Mouse (Mus musculus): ENCODE data around the gene Tjp1. TPM values are rescaled to one million over a fixed set of nuclear protein-coding genes. Genes with fewer than 3 reads are reported as not detected.

Gene Tjp1
- total and polyA plus RNA-seq, 3 experiments = not detected

GRCm38 (mm10) chr7:65436921-65437320 lies 90.7 kb downstream of the Tjp1 start:
- dilution Hi-C loops (cut with MboI; ENCODE audit: extremely low pct_ligation_motif_present, extremely low pct_unique_long_range_greater_than_20kb, low sequenced_read_pairs) (no loop called here), in situ Hi-C loops (cut with MboI; ENCODE audit: low pct_ligation_motif_present, low pct_unique_long_range_greater_than_20kb, low sequenced_read_pairs) (no loop called here)
- Histone ChIP-seq H3K9ac (ENCODE audit: insufficient read depth, low read depth) (no peak overlapping the region), H3K4me2 (ENCODE audit: insufficient read depth, low read depth, poor library complexity, severe bottlenecking) (no peak overlapping the region), H3K4me3 (replicated peaks in 1 of 3; ENCODE audit: low read depth in 2 of 3, low read length in 2 of 3, poor library complexity in 1 of 3) (no peak overlapping the region), H3K36me3 (replicated peaks in 1 of 2; ENCODE audit: control insufficient read depth in 1 of 2, insufficient read depth in 1 of 2, low read length in 1 of 2) (no peaks in the 10 kb centered on the region), H3K27ac (ENCODE audit: insufficient read depth, low read depth) (no peak overlapping the region), H3K27me3 (replicated peaks) (no peaks in the 10 kb centered on the region), H3K79me2 (replicated peaks; ENCODE audit: control insufficient read depth, extremely low read depth, insufficient read depth, poor library complexity, severe bottlenecking) (no peaks in the 10 kb centered on the region), H3K9me3 (replicated peaks; ENCODE audit: low read length) (peaks cover 5% of the 10 kb centered on the region), H3K4me1 (ENCODE audit: control insufficient read depth in 1 of 2, insufficient read depth in 2 of 2) (peaks cover 0 to 31% of the 10 kb centered on the region in 2 experiments; a peak in 2 of 4 replicates)
- no peak for TF ChIP-seq JUND (conservative IDR thresholded peaks at IDR 0.05; ENCODE audit: low read depth, low read length)
- no peak for TF ChIP-seq HCFC1 (IDR thresholded peaks at IDR 0.05; ENCODE audit: low read depth, low read length)
- TF ChIP-seq CHD2 (IDR thresholded peaks at IDR 0.05; ENCODE audit: low read length) = no peak
- no peak for TF ChIP-seq MYC (IDR thresholded peaks at IDR 0.05; ENCODE audit: low read depth, low read length)
- TF ChIP-seq ZC3H11A (IDR thresholded peaks at IDR 0.05; ENCODE audit: low read depth, low read length) = no peak
- TF ChIP-seq MAX (IDR thresholded peaks at IDR 0.05; ENCODE audit: low read length) = no peak
- TF ChIP-seq JUN (IDR thresholded peaks at IDR 0.05; ENCODE audit: insufficient read depth, low read depth, low read length) = no peak
- no peak for TF ChIP-seq RCOR1 (conservative IDR thresholded peaks at IDR 0.05; ENCODE audit: low read depth, low read length)
- TF ChIP-seq ZNF384 (IDR thresholded peaks at IDR 0.05; ENCODE audit: low read depth, low read length) = no peak
- TF ChIP-seq ZMIZ1 (IDR thresholded peaks at IDR 0.05; ENCODE audit: low read depth, low read length) = no peak
- no peak for TF ChIP-seq IRF4 (IDR thresholded peaks at IDR 0.05; ENCODE audit: low read depth, low read length)
- no peak for TF ChIP-seq CHD1 (IDR thresholded peaks at IDR 0.05; ENCODE audit: low read depth, low read length)
- TF ChIP-seq POLR2AphosphoS2 (IDR thresholded peaks at IDR 0.05; ENCODE audit: low read depth, low read length) = no peak
- no peak for DNase-seq (ENCODE audit: extremely low read depth)

GRCm38 (mm10) chr7:65431018-65431695 lies 96.4 kb downstream of the Tjp1 start:
- H3K9ac ChIP-seq (ENCODE audit: insufficient read depth, low read depth) = no peak overlapping the region
- H3K27me3 ChIP-seq (replicated peaks) = no peaks in the 10 kb centered on the region
- DNase-seq (ENCODE audit: extremely low read depth) = no peak
- peaks cover 5% of the 10 kb centered on the region for H3K9me3 ChIP-seq (replicated peaks; ENCODE audit: low read length)
- H3K79me2 ChIP-seq (replicated peaks; ENCODE audit: control insufficient read depth, extremely low read depth, insufficient read depth, poor library complexity, severe bottlenecking) = no peaks in the 10 kb centered on the region
- no peaks in the 10 kb centered on the region for H3K36me3 ChIP-seq (replicated peaks in 1 of 2; ENCODE audit: control insufficient read depth in 1 of 2, insufficient read depth in 1 of 2, low read length in 1 of 2)
- H3K4me1 ChIP-seq (ENCODE audit: control insufficient read depth in 1 of 2, insufficient read depth in 2 of 2) = no peaks in the 10 kb centered on the region; a peak in 1 of 4 replicates
- no peak for TF ChIP-seq RAD21 (IDR thresholded peaks at IDR 0.05; ENCODE audit: low read depth, low read length)
- TF ChIP-seq ZC3H11A (IDR thresholded peaks at IDR 0.05; ENCODE audit: low read depth, low read length) = no peak
- no peak for TF ChIP-seq SMC3 (IDR thresholded peaks at IDR 0.05; ENCODE audit: low read depth, low read length)
- TF ChIP-seq ETS1 (conservative IDR thresholded peaks at IDR 0.05; ENCODE audit: low read depth, low read length) = no peak
- no peak for TF ChIP-seq IRF4 (IDR thresholded peaks at IDR 0.05; ENCODE audit: low read depth, low read length)
- no peak for TF ChIP-seq ZKSCAN1 (IDR thresholded peaks at IDR 0.05; ENCODE audit: borderline replicate concordance, low read depth, low read length)
- no peak for TF ChIP-seq NELFE (IDR thresholded peaks at IDR 0.05; ENCODE audit: low read depth, low read length)
- TF ChIP-seq CHD1 (IDR thresholded peaks at IDR 0.05; ENCODE audit: low read depth, low read length) = no peak
- TF ChIP-seq MAFK (IDR thresholded peaks at IDR 0.05; ENCODE audit: insufficient replicate concordance, low read length) = no peak
- no peak for TF ChIP-seq JUND (conservative IDR thresholded peaks at IDR 0.05; ENCODE audit: low read depth, low read length)
- TF ChIP-seq RCOR1 (conservative IDR thresholded peaks at IDR 0.05; ENCODE audit: low read depth, low read length) = no peak
- no peak for TF ChIP-seq JUN (IDR thresholded peaks at IDR 0.05; ENCODE audit: insufficient read depth, low read depth, low read length)
- TF ChIP-seq CHD2 (IDR thresholded peaks at IDR 0.05; ENCODE audit: low read length) = no peak
- no peak for TF ChIP-seq MAZ (IDR thresholded peaks at IDR 0.05; ENCODE audit: low read depth, low read length)
- TF ChIP-seq KAT2A (IDR thresholded peaks at IDR 0.05; ENCODE audit: insufficient replicate concordance, low read length) = no peak
- in situ Hi-C loops (cut with MboI; ENCODE audit: low pct_ligation_motif_present, low pct_unique_long_range_greater_than_20kb, low sequenced_read_pairs) (no loop called here), dilution Hi-C loops (cut with MboI; ENCODE audit: extremely low pct_ligation_motif_present, extremely low pct_unique_long_range_greater_than_20kb, low sequenced_read_pairs) (no loop called here)
- no peak overlapping the region for H3K27ac ChIP-seq (ENCODE audit: insufficient read depth, low read depth)
- no peak overlapping the region for H3K4me2 ChIP-seq (ENCODE audit: insufficient read depth, low read depth, poor library complexity, severe bottlenecking)
- no peak overlapping the region for H3K4me3 ChIP-seq (replicated peaks in 1 of 3; ENCODE audit: low read depth in 2 of 3, low read length in 2 of 3, poor library complexity in 1 of 3)
